Mouse (Mus musculus) leukemia stem cell, adult 10-12 weeks (primary cell): Measurements from ENCODE around the gene Trim7. TPM values are rescaled to one million over a fixed set of nuclear protein-coding genes. Genes with fewer than 3 reads are reported as not detected.

ENCODE experiments used
- polyA plus RNA-seq: library from polyadenylated mRNA; stranded (reverse); fragments of >175 nt; gene quantifications from 2 replicates; pipeline ENCODE4 v1.2.3, GENCODE M21; 2012; ENCODE audit warnings: low replicate concordance

Trim7 gene
- polyA plus RNA-seq = 7.2 and 13.9 TPM in 2 replicates

GRCm38 (mm10) chr11:48825979-48826751 is at the start of gene Trim7, which contains the start of gene Gm12184:
Gene Trim7 (plus strand): TSS chr11:48826140.
Gene Gm12184 (minus strand): TSS chr11:48826655.

GRCm38 (mm10) chr11:48799921-48800701 is 25.8 kb upstream of the Trim7 start, which contains the start of gene Rack1:
Gene Rack1 (plus strand): TSS chr11:48800332.

GRCm38 (mm10) chr11:48816800-48817665 is 8.9 kb upstream of the Trim7 start, which contains the start of gene Trim41:
Gene Trim41 (minus strand): TSS chr11:48817353.

GRCm38 (mm10) chr11:48871201-48871772 is 45.3 kb downstream of the Trim7 start, which contains the start of gene Irgm1:
Gene Irgm1 (minus strand): TSS chr11:48871683.

Other genes with a start within 250 kb of the Trim7 start
- gene Rack1, start 25.8 kb upstream of the Trim7 start, polyA plus RNA-seq = 453 and 6,836 TPM in 2 replicates
- gene Trim41, start 8.8 kb upstream of the Trim7 start, polyA plus RNA-seq = 20.9 and 26.8 TPM in 2 replicates
- 65.7 and 147 TPM in 2 replicates for gene Gm12184, start 515 bp downstream of the Trim7 start, polyA plus RNA-seq
- 2.8 and 9.6 TPM in 2 replicates for gene Irgm1, start 45.5 kb downstream of the Trim7 start, polyA plus RNA-seq
- 0.09 TPM in 1 of 2 replicates, not detected in the other for gene Gm5431, start 76.1 kb downstream of the Trim7 start, polyA plus RNA-seq
- 0.36 and 3.4 TPM in 2 replicates for gene Psme2b, start 120.0 kb downstream of the Trim7 start, polyA plus RNA-seq
- 0.06 TPM in 1 of 2 replicates, not detected in the other for gene Olfr56, start 152.7 kb downstream of the Trim7 start, polyA plus RNA-seq
- gene 9930111J21Rik1, start 153.3 kb downstream of the Trim7 start, polyA plus RNA-seq = 0.72 and 1.9 TPM in 2 replicates
- gene Gm12185, start 166.1 kb downstream of the Trim7 start, polyA plus RNA-seq = 0.16 TPM in 1 of 2 replicates, not detected in the other
- gene Tgtp1, start 168.0 kb downstream of the Trim7 start, polyA plus RNA-seq = 0.47 and 1.3 TPM in 2 replicates
- 0.92 and 1.5 TPM in 2 replicates for gene 9930111J21Rik2, start 225.1 kb downstream of the Trim7 start, polyA plus RNA-seq
- gene Tgtp2, start 238.1 kb downstream of the Trim7 start, polyA plus RNA-seq = 11.7 and 11.9 TPM in 2 replicates